Mouse (Mus musculus): ENCODE data around the gene 4931408C20Rik. TPM values are rescaled to one million over a fixed set of nuclear protein-coding genes. Genes with fewer than 3 reads are reported as not detected.

4931408C20Rik gene
- polyA plus RNA-seq (2014; fragmentation: Illumina TruSeq; extraction: RNeasy Lipid Tissue Mini Kit (QIAGEN cat#74804); ENCODE audit: low read depth, low replicate concordance): 36.6 TPM

DNA sequence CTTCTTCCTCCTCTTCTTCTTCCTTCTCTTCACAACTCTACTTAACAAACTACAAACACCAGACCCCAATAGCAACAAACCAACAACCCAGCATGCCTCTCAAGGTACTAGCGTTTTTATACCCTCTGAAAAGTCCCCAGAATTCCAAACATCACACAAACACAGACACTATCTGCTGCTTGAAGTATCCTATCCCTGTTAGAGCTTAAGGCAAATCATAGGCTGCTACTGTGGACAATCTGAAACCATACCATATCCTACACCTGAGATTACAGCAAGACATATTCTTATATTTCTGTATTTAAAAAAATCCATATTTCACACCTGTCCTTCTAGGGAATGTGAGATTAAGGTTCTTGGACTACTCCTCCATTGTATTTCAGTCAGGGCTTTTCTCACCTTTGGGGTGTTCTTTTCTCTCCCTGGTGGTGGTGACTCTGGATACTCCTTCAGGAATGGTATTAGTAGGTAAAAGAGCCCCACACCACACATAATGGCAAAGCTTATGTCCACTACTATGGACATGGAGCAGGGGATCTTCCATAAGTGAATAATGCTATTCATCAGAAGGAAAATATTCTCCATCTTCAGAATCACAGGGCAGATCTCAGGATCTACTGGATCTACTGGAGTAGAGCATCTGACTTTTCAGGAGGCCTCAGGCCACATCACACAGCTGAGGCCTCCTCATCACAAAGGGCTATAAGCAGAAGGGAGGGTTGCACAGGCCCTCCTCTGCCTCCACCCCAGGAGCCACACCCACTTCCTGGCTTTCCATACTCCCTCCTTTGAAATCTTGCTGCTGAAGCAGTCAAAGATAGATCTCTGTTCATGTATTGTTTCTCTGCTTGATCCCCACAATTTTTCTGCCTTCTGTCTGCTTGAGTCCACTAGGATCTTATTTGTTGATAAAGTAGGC lies at the start of gene 4931408C20Rik:
TSS of gene 4931408C20Rik (minus strand) at position 619 of the 919 bp plus-strand sequence.

